Mouse (Mus musculus) left cerebral cortex, postnatal 10 days (tissue): ENCODE results near the gene Gm45233. TPM values are rescaled to one million over a fixed set of nuclear protein-coding genes. Genes with fewer than 3 reads are reported as not detected.
"Not testable (repeated sequence)": the region's sequence is repeated elsewhere in the genome, so short reads cannot be mapped to it uniquely, and the experiment has no call there.

Experiments
- DNase-seq, 2 experiments: peaks; one replicate each; pipeline ENCODE4 v3.0.0; 2021 to 2022; ENCODE audit warnings: low spot score in 2 of 2, mixed read lengths in 1 of 2; ENCODE audit errors: extremely low spot score in 1 of 2
- intact Hi-C: fragments of 180-260 bp; cut with DNase I; formaldehyde crosslinking; loops from one replicate; pipeline ENCODE4 v1.15.1; 2025
- total RNA-seq, 2 experiments: library from RNA; stranded (reverse); gene quantifications; 2 replicates each; pipeline ENCODE4 v1.2.3; 2021

Gene Gm45233
- total RNA-seq, result 1 to 10 TPM in 1 of 2 experiments, under 1 TPM in 1; 0.79 to 1.4 TPM

- intact Hi-C loops, result loop anchor here (10.0 kb wide), 1 partner anchor 129 kb away; the partner anchor contains the start of gene Zfp715
- DNase-seq, result peak; percentile 95 to 97
Observed at GRCm38 (mm10) chr7:43443917-43444293, at the start of gene Gm45233, which contains the start of gene Etfb. Gene Gm45233 (plus strand): TSS chr7:43444128. Gene Etfb (plus strand): TSS chr7:43444083.

- intact Hi-C loops, result no loop called here
- DNase-seq, result no peak
Observed at GRCm38 (mm10) chr7:43399501-43399900, 44.4 kb upstream of the Gm45233 start.

- no peak for DNase-seq
- intact Hi-C loops, result no loop called here
Observed at GRCm38 (mm10) chr7:43402718-43403117, 41.2 kb upstream of the Gm45233 start.

GRCm38 (mm10) chr7:43407573-43407972, 36.4 kb upstream of the Gm45233 start:
- intact Hi-C loops, result no loop called here

GRCm38 (mm10) chr7:43408131-43408553, 35.8 kb upstream of the Gm45233 start, which contains the start of gene Siglecg:
Gene Siglecg (plus strand): TSS chr7:43408204.
- DNase-seq, result no peak
- intact Hi-C loops, result no loop called here

More at GRCm38 (mm10) chr7:43407573-43407972, 36.4 kb upstream of the Gm45233 start:
- DNase-seq, result no peak

- intact Hi-C loops, result no loop called here
- no peak for DNase-seq
Observed at GRCm38 (mm10) chr7:43409084-43409483, 34.8 kb upstream of the Gm45233 start.

GRCm38 (mm10) chr7:43411724-43412123, 32.2 kb upstream of the Gm45233 start:
- intact Hi-C loops, DNase-seq: not testable (repeated sequence)

GRCm38 (mm10) chr7:43417298-43417697, 26.6 kb upstream of the Gm45233 start:
- intact Hi-C loops, result no loop called here
- no peak for DNase-seq

- intact Hi-C loops, result loop anchor here (1.0 kb wide), 1 partner anchor 72 kb away; no protein-coding TSS in a partner anchor
- DNase-seq, result peak; percentile 62 to 84
Observed at GRCm38 (mm10) chr7:43422995-43423617, 20.8 kb upstream of the Gm45233 start.

GRCm38 (mm10) chr7:43423991-43424625, 19.8 kb upstream of the Gm45233 start:
- intact Hi-C loops, result loop anchor here (1.0 kb wide), 1 partner anchor 71 kb away; no protein-coding TSS in a partner anchor

GRCm38 (mm10) chr7:43427406-43427805, 16.5 kb upstream of the Gm45233 start, which contains the start of gene Lim2:
Gene Lim2 (plus strand): TSS chr7:43427670.
- intact Hi-C loops, result no loop called here
- DNase-seq, result no peak

More at GRCm38 (mm10) chr7:43423991-43424625, 19.8 kb upstream of the Gm45233 start:
- DNase-seq, result no peak

- intact Hi-C loops, result no loop called here
- no peak for DNase-seq
Observed at GRCm38 (mm10) chr7:43429500-43429899, 14.4 kb upstream of the Gm45233 start.

GRCm38 (mm10) chr7:43432891-43433290, 11.0 kb upstream of the Gm45233 start:
- intact Hi-C loops, result no loop called here
- DNase-seq, result no peak

- no peak for DNase-seq
- intact Hi-C loops, result no loop called here
Observed at GRCm38 (mm10) chr7:43434676-43435075, 9.3 kb upstream of the Gm45233 start.

GRCm38 (mm10) chr7:43436341-43437255, 7.3 kb upstream of the Gm45233 start, which contains the start of gene Nkg7:
Gene Nkg7 (plus strand): TSS chr7:43437073.
- DNase-seq, result no peak
- intact Hi-C loops, result no loop called here

GRCm38 (mm10) chr7:43438611-43439010, 5.3 kb upstream of the Gm45233 start:
- DNase-seq, result no peak
- intact Hi-C loops, result no loop called here

GRCm38 (mm10) chr7:43440482-43440881, 3.4 kb upstream of the Gm45233 start, which contains the start of gene Cldnd2:
Gene Cldnd2 (plus strand): TSS chr7:43440782.
- DNase-seq, result no peak
- intact Hi-C loops, result loop anchor here (10.0 kb wide), 1 partner anchor 126 kb away; the partner anchor contains the start of gene Zfp715

GRCm38 (mm10) chr7:43441071-43441470, 2.9 kb upstream of the Gm45233 start:
- intact Hi-C loops, result loop anchor here (10.0 kb wide), 1 partner anchor 126 kb away; the partner anchor contains the start of gene Zfp715
- no peak for DNase-seq

- intact Hi-C loops, result loop anchor here (10.0 kb wide), 1 partner anchor 128 kb away; the partner anchor contains the start of gene Zfp715
- no peak for DNase-seq
Observed at GRCm38 (mm10) chr7:43442684-43443083, 1.2 kb upstream of the Gm45233 start.
